Mouse (Mus musculus): ENCODE results near the gene Pgm5. TPM values are rescaled to one million over a fixed set of nuclear protein-coding genes. Genes with fewer than 3 reads are reported as not detected.

Pgm5 gene
- polyA plus RNA-seq, 1 experiment from 2014 or later: 0.96 TPM

DNA sequence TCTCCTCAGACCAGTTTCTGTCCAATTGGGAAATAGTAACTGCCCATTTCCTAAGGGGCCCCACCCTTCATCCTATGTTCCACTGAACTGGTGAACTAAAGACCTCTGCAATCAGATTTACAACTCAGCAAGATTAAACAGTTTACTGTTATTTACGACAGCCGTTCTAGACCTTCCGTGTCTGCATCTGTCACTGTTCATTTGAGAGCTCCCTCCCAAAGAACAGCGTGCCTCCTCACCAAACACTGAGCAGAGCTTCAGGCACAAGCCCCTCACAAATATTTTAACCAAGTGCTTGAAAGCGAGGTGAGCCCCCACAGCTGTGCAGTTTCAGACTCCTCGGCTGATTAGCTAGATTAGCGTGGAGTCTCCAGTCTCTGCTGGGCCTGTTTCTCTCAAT, 13.3 kb downstream of the Pgm5 start:
- no peak for TF ChIP-seq CTCF (IDR thresholded peaks at IDR 0.05; ENCODE audit: low read depth)
- Histone ChIP-seq H3K27ac (no peak overlapping the region), H3K4me1 (replicated peaks; ENCODE audit: insufficient read depth, low read length) (peaks cover 12% of the 10 kb centered on the region), H3K4me2 (ENCODE audit: low read length) (no peak overlapping the region), H3K36me3 (ENCODE audit: insufficient read depth, low read length) (no peaks in the 10 kb centered on the region), H3K27me3 (ENCODE audit: insufficient read depth, low read length) (no peaks in the 10 kb centered on the region), H3K9ac (ENCODE audit: low read depth, low read length) (no peak overlapping the region), H3K4me3 (replicated peaks; ENCODE audit: low read depth, low read length) (no peak overlapping the region), H3K9me3 (replicated peaks; ENCODE audit: low read length) (no peaks in the 10 kb centered on the region)
- WGBS: 14% methylated on average over 7 of the region's 7 CpGs
- ATAC-seq (replicated peaks; ENCODE audit: low FRiP score, low read depth) (no peak; the same call in 1 of the 2 replicates), DNase-seq (ENCODE audit: low spot score) (peak; percentile 91)

DNA sequence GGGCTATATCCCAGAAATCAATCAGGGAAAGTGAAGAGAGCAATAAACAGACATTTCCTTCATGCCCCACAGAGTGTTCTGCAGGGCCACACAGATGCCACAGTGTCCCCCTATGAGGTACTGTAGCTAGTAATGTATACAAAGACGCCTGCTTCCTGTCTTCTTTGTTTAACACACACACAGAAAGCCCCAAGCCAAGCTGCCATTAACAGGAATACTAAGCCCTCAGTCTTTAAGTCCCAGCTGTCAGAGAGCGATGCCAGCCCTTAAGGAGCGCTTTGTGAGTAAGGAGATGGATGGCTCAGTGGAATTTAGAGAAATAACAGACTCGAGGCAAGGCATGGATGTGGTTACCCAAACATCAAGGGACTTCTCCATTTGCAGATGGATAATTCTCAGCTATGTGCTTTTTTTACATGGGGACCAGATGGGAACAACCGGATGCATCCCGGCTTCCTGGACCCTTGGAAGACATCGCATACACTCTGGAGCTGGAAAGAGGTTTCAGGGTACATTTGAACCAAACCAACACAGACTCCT, 16.6 kb downstream of the Pgm5 start:
- no peaks in the 10 kb centered on the region for H3K9me3 ChIP-seq (replicated peaks; ENCODE audit: low read length)
- H3K4me3 ChIP-seq (replicated peaks; ENCODE audit: low read depth, low read length): no peak overlapping the region
- no peaks in the 10 kb centered on the region for H3K27me3 ChIP-seq (ENCODE audit: insufficient read depth, low read length)
- no peak overlapping the region for H3K9ac ChIP-seq (ENCODE audit: low read depth, low read length)
- H3K27ac ChIP-seq: no peak overlapping the region
- WGBS: 37% methylated on average over 7 of the region's 7 CpGs
- DNase-seq (ENCODE audit: low spot score) (peak; percentile 53), ATAC-seq (replicated peaks; ENCODE audit: low FRiP score, low read depth) (no peak)
- H3K4me1 ChIP-seq (replicated peaks; ENCODE audit: insufficient read depth, low read length): peaks cover 12% of the 10 kb centered on the region; the same call in 1 of the 2 replicates
- H3K4me2 ChIP-seq (ENCODE audit: low read length): no peak overlapping the region
- H3K36me3 ChIP-seq (ENCODE audit: insufficient read depth, low read length): no peaks in the 10 kb centered on the region
- no peak for TF ChIP-seq CTCF (IDR thresholded peaks at IDR 0.05; ENCODE audit: low read depth)

DNA sequence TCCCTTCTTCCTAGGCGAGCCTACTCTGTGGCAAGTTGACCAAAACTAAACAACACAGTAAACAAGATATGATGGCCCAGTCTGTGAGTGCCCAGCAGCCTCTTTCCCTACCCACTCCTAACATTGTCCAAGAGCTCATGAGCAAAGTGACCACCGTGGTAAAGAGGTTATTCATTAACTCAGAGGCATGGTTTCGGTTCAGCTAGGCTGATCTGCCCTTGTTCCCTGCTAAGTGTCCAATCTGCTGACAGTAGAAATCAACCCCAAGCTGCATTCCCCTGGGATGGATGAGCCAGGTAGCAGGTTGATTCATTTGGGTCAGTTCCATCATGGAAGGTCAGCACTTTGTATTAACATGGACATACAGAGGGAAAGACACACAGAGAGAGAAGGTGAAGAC, 19.6 kb downstream of the Pgm5 start:
- H3K9me3 ChIP-seq (replicated peaks; ENCODE audit: low read length): no peaks in the 10 kb centered on the region
- TF ChIP-seq CTCF (IDR thresholded peaks at IDR 0.05; ENCODE audit: low read depth): no peak

DNA sequence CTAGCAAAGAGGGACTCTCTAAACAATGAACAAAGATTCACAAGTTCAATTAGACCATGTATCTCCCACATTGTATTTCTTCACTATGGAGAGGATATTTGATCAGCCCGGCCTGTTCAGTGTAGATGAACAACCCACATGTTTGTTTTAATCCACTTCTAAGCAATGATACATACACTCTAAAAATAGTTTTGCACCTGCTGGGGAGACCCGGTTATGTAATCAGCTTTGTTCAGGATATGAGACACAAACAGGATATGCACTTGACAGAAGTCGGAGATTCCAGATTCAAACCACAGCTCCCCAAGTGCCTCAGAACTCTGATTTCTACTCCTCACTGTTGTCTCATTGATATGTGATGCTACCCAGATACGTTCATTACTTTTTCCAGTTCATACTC, 37.1 kb downstream of the Pgm5 start:
- H3K36me3 ChIP-seq (ENCODE audit: insufficient read depth, low read length): no peaks in the 10 kb centered on the region
- H3K4me2 ChIP-seq (ENCODE audit: low read length): no peak overlapping the region
- ATAC-seq (replicated peaks; ENCODE audit: low FRiP score, low read depth) (no peak), DNase-seq (ENCODE audit: low spot score) (no peak)
- no peak overlapping the region for H3K9ac ChIP-seq (ENCODE audit: low read depth, low read length)
- H3K27ac ChIP-seq: no peak overlapping the region
- H3K4me3 ChIP-seq (replicated peaks; ENCODE audit: low read depth, low read length): no peak overlapping the region
- TF ChIP-seq CTCF (IDR thresholded peaks at IDR 0.05; ENCODE audit: low read depth): no peak
- H3K27me3 ChIP-seq (ENCODE audit: insufficient read depth, low read length): no peaks in the 10 kb centered on the region
- WGBS: 64% methylated on average over 4 of the region's 4 CpGs
- no peaks in the 10 kb centered on the region for H3K9me3 ChIP-seq (replicated peaks; ENCODE audit: low read length)
- H3K4me1 ChIP-seq (replicated peaks; ENCODE audit: insufficient read depth, low read length): no peaks in the 10 kb centered on the region

More for the DNA sequence above, 19.6 kb downstream of the Pgm5 start:
- no peak overlapping the region for H3K9ac ChIP-seq (ENCODE audit: low read depth, low read length)
- no peaks in the 10 kb centered on the region for H3K27me3 ChIP-seq (ENCODE audit: insufficient read depth, low read length)
- H3K27ac ChIP-seq: no peak overlapping the region
- ATAC-seq (replicated peaks; ENCODE audit: low FRiP score, low read depth) (peak; percentile 61; the same call in 1 of the 2 replicates), DNase-seq (ENCODE audit: low spot score) (peak; percentile 23)
- no peaks in the 10 kb centered on the region for H3K36me3 ChIP-seq (ENCODE audit: insufficient read depth, low read length)
- H3K4me2 ChIP-seq (ENCODE audit: low read length): no peak overlapping the region
- 62% methylated on average over 3 of the region's 3 CpGs for WGBS
- peaks cover 5% of the 10 kb centered on the region; the same call in 1 of the 2 replicates for H3K4me1 ChIP-seq (replicated peaks; ENCODE audit: insufficient read depth, low read length)
- H3K4me3 ChIP-seq (replicated peaks; ENCODE audit: low read depth, low read length): no peak overlapping the region

DNA sequence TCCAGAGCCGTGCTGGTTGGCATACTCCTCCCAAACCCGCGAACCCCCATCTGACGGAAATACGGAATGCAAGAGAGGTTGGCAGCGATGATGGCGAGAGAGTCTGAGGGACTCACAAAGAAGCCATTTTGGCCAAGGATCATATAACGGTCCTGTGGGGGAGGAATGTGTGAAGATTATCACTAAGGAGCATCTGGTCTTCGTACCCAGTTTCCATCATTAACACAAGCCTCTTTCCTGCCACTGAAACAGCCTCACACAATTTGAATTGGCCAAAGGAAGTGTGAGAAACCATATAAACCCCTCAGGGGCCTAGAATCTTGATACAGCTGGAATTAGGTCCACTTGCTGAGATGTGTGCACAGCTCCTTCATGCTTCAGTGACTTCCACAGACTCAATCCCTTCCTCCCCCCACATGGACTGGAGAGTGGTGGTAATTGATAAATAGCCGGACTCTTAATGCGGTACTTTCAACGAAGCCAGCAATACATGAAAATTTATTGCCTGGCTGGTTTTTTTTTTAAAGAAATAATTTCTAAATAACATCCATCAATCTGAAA, 45.9 kb downstream of the Pgm5 start:
- Histone ChIP-seq H3K36me3 (ENCODE audit: insufficient read depth, low read length) (no peaks in the 10 kb centered on the region), H3K27me3 (ENCODE audit: insufficient read depth, low read length) (no peaks in the 10 kb centered on the region), H3K4me3 (replicated peaks; ENCODE audit: low read depth, low read length) (no peak overlapping the region), H3K9me3 (replicated peaks; ENCODE audit: low read length) (no peaks in the 10 kb centered on the region), H3K9ac (ENCODE audit: low read depth, low read length) (no peak overlapping the region), H3K4me2 (ENCODE audit: low read length) (no peak overlapping the region), H3K27ac (no peak overlapping the region), H3K4me1 (replicated peaks; ENCODE audit: insufficient read depth, low read length) (no peaks in the 10 kb centered on the region)
- no peak for ATAC-seq (replicated peaks; ENCODE audit: low FRiP score, low read depth)
- DNase-seq (ENCODE audit: low spot score): peak; percentile 44
- 52% methylated on average over 12 of the region's 12 CpGs for WGBS
- no peak for TF ChIP-seq CTCF (IDR thresholded peaks at IDR 0.05; ENCODE audit: low read depth)

DNA sequence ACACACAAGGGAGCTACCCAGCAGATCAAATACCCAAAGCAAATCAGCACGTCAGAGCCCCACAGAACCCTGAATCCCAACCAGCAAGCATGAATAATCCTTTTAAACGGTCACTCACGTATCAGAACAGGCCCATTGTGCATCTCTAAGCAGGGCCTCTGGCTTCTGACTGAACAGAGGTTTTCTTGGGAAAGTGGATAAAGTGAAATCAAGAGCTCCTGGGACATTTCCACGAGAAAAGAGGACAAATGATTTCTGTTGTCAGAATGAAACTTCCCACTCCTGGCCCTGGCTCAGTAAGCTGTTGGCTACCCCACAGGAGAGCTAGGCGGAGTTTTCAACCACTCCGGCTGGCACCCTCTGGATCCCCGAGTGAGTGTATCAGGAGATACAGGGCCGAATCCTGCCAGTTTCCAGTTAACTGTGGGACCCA, 48.8 kb downstream of the Pgm5 start:
- WGBS: 86% methylated on average over 8 of the region's 8 CpGs
- Histone ChIP-seq H3K4me1 (replicated peaks; ENCODE audit: insufficient read depth, low read length) (no peaks in the 10 kb centered on the region), H3K27me3 (ENCODE audit: insufficient read depth, low read length) (no peaks in the 10 kb centered on the region), H3K4me2 (ENCODE audit: low read length) (no peak overlapping the region), H3K27ac (no peak overlapping the region), H3K4me3 (replicated peaks; ENCODE audit: low read depth, low read length) (no peak overlapping the region), H3K9ac (ENCODE audit: low read depth, low read length) (no peak overlapping the region), H3K36me3 (ENCODE audit: insufficient read depth, low read length) (no peaks in the 10 kb centered on the region), H3K9me3 (replicated peaks; ENCODE audit: low read length) (no peaks in the 10 kb centered on the region)
- no peak for DNase-seq (ENCODE audit: low spot score)
- no peak for TF ChIP-seq CTCF (IDR thresholded peaks at IDR 0.05; ENCODE audit: low read depth)
- no peak for ATAC-seq (replicated peaks; ENCODE audit: low FRiP score, low read depth)
